Mouse (Mus musculus): ENCODE data around the gene Parp3. TPM values are rescaled to one million over a fixed set of nuclear protein-coding genes. Genes with fewer than 3 reads are reported as not detected.

The Parp3 gene
- polyA plus RNA-seq, 1 experiment from 2014 or later: 3.5 TPM

DNA sequence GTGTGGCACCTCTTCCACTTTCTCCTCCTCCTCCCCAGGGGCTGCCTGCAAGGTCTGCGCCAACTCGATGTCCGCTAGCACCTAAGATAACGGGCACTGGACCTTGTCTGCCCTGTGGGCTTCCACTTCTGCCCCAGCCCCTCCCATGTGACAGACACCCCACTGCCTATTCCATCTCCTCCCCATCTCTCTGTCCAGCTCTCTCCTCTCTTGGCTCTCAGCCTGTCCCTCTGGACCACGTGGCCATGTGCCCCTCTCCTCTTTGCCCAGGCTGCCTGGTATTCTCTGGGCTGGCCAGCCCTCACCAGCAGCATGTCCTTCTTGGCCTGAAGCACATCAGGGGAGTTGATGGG lies 3.0 kb downstream of the Parp3 start:
- WGBS: 77% methylated on average over 5 of the region's 5 CpGs
- no peak overlapping the region for H3K4me3 ChIP-seq
- H3K27me3 ChIP-seq: no peaks in the 10 kb centered on the region
- ATAC-seq (ENCODE audit: borderline replicate concordance, extremely low read depth, low FRiP score, low TSS enrichment): no peak
- H3K9me3 ChIP-seq: no peaks in the 10 kb centered on the region
- peaks cover 58% of the 10 kb centered on the region for H3K4me1 ChIP-seq
- H3K9ac ChIP-seq: no peak overlapping the region
- no peaks in the 10 kb centered on the region for H3K36me3 ChIP-seq
- no peak overlapping the region for H3K4me2 ChIP-seq
- no peak overlapping the region for H3K27ac ChIP-seq

DNA sequence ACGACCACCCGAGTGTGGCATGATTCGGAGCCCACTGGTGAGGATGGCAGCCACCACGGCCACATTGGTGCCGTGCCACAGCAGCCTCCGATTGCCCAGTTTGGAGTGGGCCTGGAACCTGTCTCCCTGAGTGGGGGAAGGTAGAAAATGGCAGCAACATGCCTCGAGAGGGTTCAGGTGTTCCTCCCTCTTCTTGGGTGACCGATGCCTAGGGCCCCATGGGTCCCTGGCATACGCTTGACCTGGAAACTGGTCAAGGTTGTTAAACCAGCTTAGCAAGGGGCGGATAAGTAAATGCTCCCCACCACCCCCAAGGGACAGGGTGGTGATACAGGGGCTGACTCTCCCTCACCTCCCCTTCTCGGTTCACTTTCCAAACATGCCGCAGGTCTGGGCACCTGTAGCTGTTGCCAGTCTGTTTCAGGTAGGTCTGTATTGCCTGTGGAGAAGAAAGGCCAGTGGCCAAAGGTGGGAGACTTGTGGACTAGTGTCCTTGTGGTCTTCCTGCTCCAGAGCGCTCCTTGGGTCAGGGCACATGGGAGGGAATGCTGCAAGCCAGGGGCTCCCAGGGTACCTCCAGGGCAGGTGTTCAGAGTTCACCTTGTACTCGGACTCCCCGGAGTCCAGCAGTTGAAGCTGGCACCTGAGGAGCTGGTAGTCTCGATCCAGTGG lies 3.5 kb downstream of the Parp3 start:
- ATAC-seq (ENCODE audit: borderline replicate concordance, extremely low read depth, low FRiP score, low TSS enrichment): no peak
- 83% methylated on average over 16 of the region's 16 CpGs for WGBS

DNA sequence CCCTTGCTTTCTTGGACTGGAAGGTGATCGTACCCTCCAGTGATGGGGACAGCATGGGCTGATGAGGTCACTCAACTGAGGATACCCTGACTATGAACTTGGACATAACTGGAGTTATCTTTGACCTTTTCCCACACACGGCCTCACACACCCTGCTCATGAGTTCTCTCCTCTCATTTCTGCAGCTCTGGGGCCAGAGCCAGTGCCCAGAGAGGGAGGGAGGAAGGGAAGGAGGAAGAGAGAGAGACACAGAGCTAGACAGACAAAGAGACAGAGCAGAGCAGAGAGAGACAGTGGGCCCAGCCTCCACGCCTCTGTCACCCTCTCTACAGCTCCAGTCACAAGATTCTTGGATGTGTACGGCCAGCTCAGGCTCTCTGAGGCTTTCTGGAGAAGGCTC lies 4.4 kb downstream of the Parp3 start:
- 55% methylated on average over 4 of the region's 4 CpGs for WGBS
- Histone ChIP-seq H3K4me1 (peaks cover 45% of the 10 kb centered on the region), H3K27ac (peak overlapping the region; percentile 30; the same call in 1 of the 2 replicates), H3K9me3 (no peaks in the 10 kb centered on the region), H3K4me3 (no peak overlapping the region), H3K27me3 (no peaks in the 10 kb centered on the region), H3K36me3 (no peaks in the 10 kb centered on the region), H3K9ac (no peak overlapping the region), H3K4me2 (peak overlapping the region; percentile 40; the same call in 1 of the 2 replicates)
- ATAC-seq (ENCODE audit: borderline replicate concordance, extremely low read depth, low FRiP score, low TSS enrichment): no peak

More for the DNA sequence above, 3.5 kb downstream of the Parp3 start:
- Histone ChIP-seq H3K9ac (no peak overlapping the region), H3K9me3 (no peaks in the 10 kb centered on the region), H3K36me3 (no peaks in the 10 kb centered on the region), H3K4me3 (no peak overlapping the region), H3K4me2 (no peak overlapping the region), H3K27ac (no peak overlapping the region), H3K4me1 (peaks cover 52% of the 10 kb centered on the region), H3K27me3 (no peaks in the 10 kb centered on the region)

DNA sequence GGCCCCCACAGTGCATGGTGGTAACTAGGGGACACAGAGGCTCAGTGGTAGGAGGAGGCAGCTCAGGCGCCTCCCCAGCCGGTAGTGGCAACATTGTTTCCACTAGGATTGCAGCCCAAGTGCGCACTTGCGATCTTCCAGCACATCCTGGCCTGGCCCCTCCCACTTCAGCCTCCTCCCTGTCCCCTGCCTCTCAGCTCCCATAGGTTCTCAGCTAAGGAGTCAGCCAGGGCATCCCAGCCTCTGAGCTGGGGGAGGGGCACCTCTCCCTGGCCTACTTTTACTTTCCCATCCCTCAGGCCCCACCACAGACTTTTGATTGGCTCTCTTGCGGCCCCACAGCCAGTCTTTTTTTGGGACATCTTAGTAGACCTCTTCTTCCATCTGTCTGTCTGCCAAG lies 4.9 kb downstream of the Parp3 start:
- H3K4me3 ChIP-seq: no peak overlapping the region
- no peak overlapping the region; the same call in 1 of the 2 replicates for H3K9ac ChIP-seq
- H3K4me2 ChIP-seq: peak overlapping the region; percentile 40
- H3K27me3 ChIP-seq: no peaks in the 10 kb centered on the region
- H3K4me1 ChIP-seq: peaks cover 45% of the 10 kb centered on the region
- H3K27ac ChIP-seq: 0 out of 2 replicates have a peak overlapping the region, but pooled peaks have one; percentile 30
- no peaks in the 10 kb centered on the region for H3K36me3 ChIP-seq
- whole genome bisulfite sequencing: 10% methylated on average over 5 of the region's 5 CpGs
- peak; percentile 13; the same call in 1 of the 2 replicates for ATAC-seq (ENCODE audit: borderline replicate concordance, extremely low read depth, low FRiP score, low TSS enrichment)
- no peaks in the 10 kb centered on the region for H3K9me3 ChIP-seq

DNA sequence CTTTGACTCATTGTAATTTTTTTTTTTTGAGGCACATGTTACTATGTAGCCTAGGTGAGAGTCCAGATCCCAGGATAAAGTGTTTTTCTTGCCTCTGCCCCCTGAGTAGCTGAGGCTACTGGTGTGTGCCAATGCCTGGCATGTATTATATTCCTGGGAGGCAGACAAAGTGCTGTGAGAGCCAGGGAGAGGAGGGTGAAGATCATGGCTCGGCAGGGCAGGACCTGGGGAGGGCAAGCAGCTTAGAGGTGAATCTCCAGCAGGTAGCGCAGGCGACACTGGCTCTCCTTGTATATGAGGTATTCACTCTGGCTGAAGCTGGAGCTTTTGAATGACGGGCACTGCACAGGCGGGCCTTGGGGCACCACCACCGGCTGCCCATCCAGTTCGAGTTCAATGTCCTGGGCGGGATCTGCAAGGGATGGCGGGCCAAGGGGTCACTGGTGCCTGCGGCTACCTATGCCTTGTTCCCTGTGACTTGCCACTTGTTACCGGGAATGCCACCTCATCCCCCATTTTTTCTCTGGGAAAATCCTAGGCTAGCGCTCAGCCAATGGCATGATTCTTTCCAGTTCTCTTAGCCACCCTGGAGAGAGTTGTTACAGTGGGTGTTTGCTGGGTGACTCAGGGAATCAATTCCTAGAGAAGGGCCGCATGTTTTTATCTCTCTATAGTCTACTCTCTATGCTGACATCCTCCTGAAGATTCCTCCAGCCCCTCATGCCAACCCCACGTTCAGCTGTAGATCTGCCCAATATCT lies 5.6 kb downstream of the Parp3 start:
- Histone ChIP-seq H3K4me2 (peak overlapping the region; percentile 40), H3K4me3 (no peak overlapping the region), H3K4me1 (peaks cover 40% of the 10 kb centered on the region), H3K9ac (no peak overlapping the region; the same call in 1 of the 2 replicates), H3K36me3 (no peaks in the 10 kb centered on the region), H3K9me3 (no peaks in the 10 kb centered on the region), H3K27ac (no peak overlapping the region), H3K27me3 (no peaks in the 10 kb centered on the region)
- ATAC-seq (ENCODE audit: borderline replicate concordance, extremely low read depth, low FRiP score, low TSS enrichment): no peak
- WGBS: 71% methylated on average over 13 of the region's 14 CpGs

DNA sequence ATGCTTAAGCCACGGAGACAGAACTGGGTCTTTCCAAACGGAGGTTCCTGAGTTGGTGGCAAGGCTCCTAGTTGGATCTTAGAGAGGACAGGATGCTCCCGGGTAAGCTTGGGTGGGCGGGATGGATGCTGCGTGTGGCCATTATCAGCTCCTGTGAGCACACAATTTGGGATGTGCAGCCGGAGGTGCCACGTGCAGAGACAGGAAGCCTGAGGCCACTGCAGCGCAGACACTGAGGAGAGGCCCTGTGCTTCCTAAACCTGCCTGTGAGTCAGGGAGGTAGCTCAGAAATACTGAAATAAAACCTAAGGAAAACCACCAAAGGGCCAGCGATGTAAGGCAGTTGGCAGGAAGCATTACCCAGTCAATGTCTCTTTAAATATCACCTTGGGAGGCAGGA lies 7.0 kb downstream of the Parp3 start:
- H3K4me3 ChIP-seq: no peak overlapping the region
- no peak for ATAC-seq (ENCODE audit: borderline replicate concordance, extremely low read depth, low FRiP score, low TSS enrichment)

DNA sequence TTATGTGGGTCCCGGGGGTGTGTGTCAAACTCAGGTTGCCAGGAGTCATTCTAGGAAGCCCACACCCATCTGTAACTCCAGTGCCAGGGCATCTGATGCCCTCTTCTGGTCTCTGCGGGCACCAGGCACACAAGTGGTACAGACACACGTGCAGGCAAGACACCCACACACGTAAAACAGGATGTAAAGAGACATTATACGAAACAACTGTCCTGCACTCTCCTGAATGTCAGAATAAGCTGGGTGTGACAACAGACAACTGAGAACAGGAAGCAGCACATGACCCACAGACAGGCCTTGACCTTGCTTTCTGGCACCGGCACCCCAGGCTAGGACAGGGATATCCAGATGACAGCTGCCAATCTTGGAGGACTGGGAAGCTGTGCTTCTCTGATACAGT lies 7.4 kb downstream of the Parp3 start:
- no peak for ATAC-seq (ENCODE audit: borderline replicate concordance, extremely low read depth, low FRiP score, low TSS enrichment)
- Histone ChIP-seq H3K4me1 (peaks cover 33% of the 10 kb centered on the region), H3K9ac (no peak overlapping the region), H3K4me3 (no peak overlapping the region), H3K36me3 (no peaks in the 10 kb centered on the region), H3K27ac (no peak overlapping the region), H3K27me3 (0 out of 2 replicates have a peak, but pooled peaks cover 7% of the 10 kb centered on the region), H3K9me3 (no peaks in the 10 kb centered on the region), H3K4me2 (no peak overlapping the region)
- 63% methylated on average over 6 of the region's 6 CpGs for WGBS

More for the DNA sequence above, 7.0 kb downstream of the Parp3 start:
- H3K4me1 ChIP-seq: peaks cover 34% of the 10 kb centered on the region
- H3K36me3 ChIP-seq: no peaks in the 10 kb centered on the region
- no peak overlapping the region for H3K9ac ChIP-seq
- H3K9me3 ChIP-seq: no peaks in the 10 kb centered on the region
- WGBS: 59% methylated on average over 9 of the region's 9 CpGs
- no peak overlapping the region for H3K4me2 ChIP-seq
- 0 out of 2 replicates have a peak, but pooled peaks cover 7% of the 10 kb centered on the region for H3K27me3 ChIP-seq
- no peak overlapping the region for H3K27ac ChIP-seq

DNA sequence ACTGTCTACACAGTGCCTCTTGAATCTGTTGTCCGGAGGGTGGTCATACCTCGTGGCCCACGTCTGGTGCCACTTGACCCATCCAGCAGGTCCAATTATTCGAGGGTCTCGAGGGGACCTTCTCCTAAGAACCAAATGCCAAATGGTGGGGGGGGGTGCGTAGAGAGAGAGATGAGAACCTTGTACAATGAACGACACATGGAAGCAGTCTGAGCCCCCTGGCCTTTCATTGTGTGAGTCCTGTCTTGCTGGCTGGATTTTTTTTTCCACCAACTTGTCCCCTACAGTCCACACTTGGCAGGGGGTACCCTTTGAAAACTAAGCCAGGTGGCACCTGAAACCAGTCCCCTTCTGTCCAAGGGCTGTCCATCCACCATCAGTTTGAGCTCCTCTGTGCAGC lies 9.0 kb downstream of the Parp3 start:
- no peak for ATAC-seq (ENCODE audit: borderline replicate concordance, extremely low read depth, low FRiP score, low TSS enrichment)
- Histone ChIP-seq H3K4me3 (no peak overlapping the region), H3K9ac (no peak overlapping the region), H3K4me1 (peaks cover 23% of the 10 kb centered on the region), H3K27ac (no peak overlapping the region), H3K9me3 (no peaks in the 10 kb centered on the region), H3K27me3 (0 out of 2 replicates have a peak, but pooled peaks cover 7% of the 10 kb centered on the region), H3K36me3 (peaks cover 12% of the 10 kb centered on the region), H3K4me2 (no peak overlapping the region)
- 84% methylated on average over 7 of the region's 7 CpGs for WGBS

DNA sequence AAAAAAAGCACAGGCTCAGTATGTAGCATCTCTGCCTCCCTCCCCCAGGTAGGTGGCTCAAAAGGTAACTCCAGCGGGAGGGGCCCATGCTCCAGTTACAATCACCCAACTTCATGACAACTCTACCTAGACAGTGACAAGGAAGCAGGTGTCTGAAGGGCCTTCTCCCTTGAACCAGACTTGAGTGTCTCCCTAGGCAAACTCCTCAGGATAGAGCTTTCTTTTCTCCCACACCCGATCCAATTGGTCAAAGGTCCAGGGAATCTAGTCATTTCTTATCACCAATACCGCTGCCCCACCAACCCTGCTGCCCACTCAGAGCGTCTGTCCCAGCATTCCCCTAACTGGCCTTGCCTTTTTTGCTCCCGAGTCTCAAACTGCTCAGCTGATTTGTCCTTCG lies 10.0 kb downstream of the Parp3 start:
- H3K9me3 ChIP-seq: no peaks in the 10 kb centered on the region
- no peak for ATAC-seq (ENCODE audit: borderline replicate concordance, extremely low read depth, low FRiP score, low TSS enrichment)
- no peak overlapping the region for H3K4me2 ChIP-seq
- 81% methylated on average over 6 of the region's 6 CpGs for WGBS
- H3K36me3 ChIP-seq: peaks cover 21% of the 10 kb centered on the region
- H3K9ac ChIP-seq: no peak overlapping the region
- no peak overlapping the region for H3K27ac ChIP-seq
- H3K27me3 ChIP-seq: 0 out of 2 replicates have a peak, but pooled peaks cover 7% of the 10 kb centered on the region
- no peak overlapping the region for H3K4me3 ChIP-seq
- peaks cover 15% of the 10 kb centered on the region for H3K4me1 ChIP-seq

GRCm38 (mm10) chr9:106465571-106466200 lies 11.1 kb downstream of the Parp3 start, which contains the start of gene Gpr62:
Gpr62 (minus strand) TSS chr9:106465938.
- WGBS: 37% methylated on average over 26 of the region's 26 CpGs
- H3K4me2 ChIP-seq: peak within 1 kb of the TSS; percentile 85
- no peak within 1 kb of the TSS for H3K27ac ChIP-seq
- peaks cover 12% of the 10 kb centered on the region for H3K4me1 ChIP-seq
- H3K9ac ChIP-seq: peak within 1 kb of the TSS; percentile 46
- peaks cover 28% of the 10 kb centered on the region for H3K36me3 ChIP-seq
- 0 out of 2 replicates have a peak, but pooled peaks cover 7% of the 10 kb centered on the region for H3K27me3 ChIP-seq
- no peak for ATAC-seq (ENCODE audit: borderline replicate concordance, extremely low read depth, low FRiP score, low TSS enrichment)
- H3K4me3 ChIP-seq: peak within 1 kb of the TSS; percentile 45
- H3K9me3 ChIP-seq: no peaks in the 10 kb centered on the region

- Histone ChIP-seq H3K9me3 (no peaks in the 10 kb centered on the region), H3K4me1 (peaks cover 12% of the 10 kb centered on the region), H3K4me2 (peak overlapping the region; percentile 85), H3K36me3 (peaks cover 30% of the 10 kb centered on the region), H3K4me3 (peak overlapping the region; percentile 45), H3K9ac (peak overlapping the region; percentile 46), H3K27ac (no peak overlapping the region), H3K27me3 (0 out of 2 replicates have a peak, but pooled peaks cover 7% of the 10 kb centered on the region)
- peak; percentile 58 for ATAC-seq (ENCODE audit: borderline replicate concordance, extremely low read depth, low FRiP score, low TSS enrichment)
- WGBS: 3% methylated on average over 99 of the region's 99 CpGs
Observed at GRCm38 (mm10) chr9:106464751-106465541, 11.8 kb downstream of the Parp3 start.
